Mouse (Mus musculus) kidney, postnatal 25 days (tissue): ENCODE results near the gene Trim3.

Experiments used
- DNase-seq, 2 experiments: peaks; one replicate each; pipeline ENCODE4 v3.0.0; 2021; ENCODE audit warnings: mixed read lengths in 2 of 2

Trim3 gene

GRCm38 (mm10) chr7:105556406-105556805, 77.0 kb downstream of the Trim3 start:
- no peak for DNase-seq

GRCm38 (mm10) chr7:105555571-105555970, 77.8 kb downstream of the Trim3 start:
- DNase-seq, result no peak
